ENCODE assay signal across 9 mouse cellular contexts in the genomic region with DNA sequence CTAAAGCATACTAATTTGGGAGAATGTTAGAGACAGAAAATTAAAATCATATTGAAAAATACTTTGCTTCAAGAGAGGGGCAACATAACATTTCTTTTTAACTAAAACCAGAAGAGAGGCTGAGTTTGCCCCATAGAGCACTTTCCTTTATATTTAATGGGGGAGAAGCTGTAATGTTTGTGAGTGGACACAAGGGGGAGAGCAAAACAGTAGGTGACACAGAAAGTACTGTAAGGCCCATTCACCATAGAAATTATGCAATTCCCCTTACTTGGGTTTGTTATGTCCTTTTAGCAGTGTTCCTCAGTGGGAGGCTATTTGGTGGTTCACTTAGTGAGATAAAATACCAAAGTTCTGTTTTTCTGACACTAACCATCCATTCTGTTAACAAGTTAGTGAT. TPM values are rescaled to one million over a fixed set of nuclear protein-coding genes. Genes with fewer than 3 reads are reported as not detected.
A peak's percentile ranks its signal among the peaks of the same experiment; 100 is the strongest.
DNase-seq lines count a peak whose midpoint lies in the region; ATAC-seq and TF ChIP-seq lines count a peak whose summit lies in the region.
"Had no signal": no experiment of that assay in that cellular context is flagged by ENCODE, and none has a peak within 500 bp of the region (broad histone marks: within the 10 kb centered on the region; RNA-seq: fewer than 3 reads in every experiment).

No protein-coding gene starts in this region.

- DNase-seq in frontal cortex, postnatal 10 days (ENCODE audit: low spot score in 2 of 2), result no peak
- peak; percentile 25 for DNase-seq in liver, adult 2 months (ENCODE audit: extremely low read depth, low read depth, low spot score)
- DNase-seq in liver, result no peak
- DNase-seq in Muller cell, postnatal 12 days (ENCODE audit: inconsistent ontology term), result peak; percentile 20
- DNase-seq in lung, postnatal 25 days (ENCODE audit: low spot score), result peak; percentile 17
- no peak for DNase-seq in ovary, postnatal 36 days (ENCODE audit: low spot score)
- no peak for DNase-seq in right cerebral cortex, postnatal 10 days (ENCODE audit: low spot score in 2 of 2)

- TF ChIP-seq CTCF in liver, adult 2 months (IDR thresholded peaks at IDR 0.05; ENCODE audit: low read depth, low read length), result peak; percentile 51

- H3K27me3 ChIP-seq in liver, adult 2 months (ENCODE audit: control insufficient read depth, insufficient read depth, low read length), result no peaks in the 10 kb centered on the region; the same call in 1 of the 2 replicates
- H3K27me3 ChIP-seq: megakaryocyte, embryonic 14.5 days had no signal

- no peak overlapping the region for H3K9ac ChIP-seq in liver, adult 2 months (ENCODE audit: low read depth, low read length)

- no peak overlapping the region for H3K27ac ChIP-seq in liver, adult 2 months (replicated peaks; ENCODE audit: insufficient read depth, low read depth, low read length)

- TF ChIP-seq POLR2A in liver, adult 2 months (IDR thresholded peaks at IDR 0.05; ENCODE audit: extremely low read depth, insufficient read depth, low read length), result no peak

- H3K4me3 ChIP-seq in liver, adult 2 months (ENCODE audit: insufficient read depth, low read depth, low read length), result no peak overlapping the region
- H3K4me3 ChIP-seq: megakaryocyte, embryonic 14.5 days had no signal

- no peaks in the 10 kb centered on the region for H3K36me3 ChIP-seq in liver, adult 2 months (ENCODE audit: control insufficient read depth, insufficient read depth, low read length)

- no peaks in the 10 kb centered on the region for H3K4me1 ChIP-seq in liver, adult 2 months (ENCODE audit: control insufficient read depth, insufficient read depth, low read length)
- H3K4me1 ChIP-seq: megakaryocyte, embryonic 14.5 days had no signal

- no peaks in the 10 kb centered on the region for H3K79me2 ChIP-seq in liver, adult 2 months (ENCODE audit: control insufficient read depth, insufficient read depth, low read length)

- peak; percentile 94 for ATAC-seq in frontal cortex, adult (ENCODE audit: low TSS enrichment)

RNA-seq across cellular contexts. Expression of a gene that starts 14.7 kb away (rescaled TPM):
- total RNA-seq in liver, adult 2 months (2014; rRNA removed), result not detected in 2 replicates
- polyA plus RNA-seq in liver, adult 2 months (2012; rRNA removed), result not detected in 2 replicates

RNA-seq across cellular contexts. Expression of a gene that starts 32.8 kb away (rescaled TPM):
- 0.65 and 0.67 TPM in 2 replicates for total RNA-seq in liver, adult 2 months (2014; rRNA removed)
- polyA plus RNA-seq in liver, adult 2 months (2012; rRNA removed), result 0.10 and 0.18 TPM in 2 replicates

Comparison
In these comparisons a context has a peak if more than half of its experiments do, and no peak if none do; other contexts are left out.
1. DNase-seq: peak in liver, adult 2 months (single experiment), Muller cell, postnatal 12 days (single experiment) and lung, postnatal 25 days (single experiment); none in frontal cortex, postnatal 10 days (0 of 2), liver (single experiment), ovary, postnatal 36 days (single experiment) and right cerebral cortex, postnatal 10 days (0 of 2).